9 mouse cellular contexts compared by ENCODE assay signal in the genomic region with DNA sequence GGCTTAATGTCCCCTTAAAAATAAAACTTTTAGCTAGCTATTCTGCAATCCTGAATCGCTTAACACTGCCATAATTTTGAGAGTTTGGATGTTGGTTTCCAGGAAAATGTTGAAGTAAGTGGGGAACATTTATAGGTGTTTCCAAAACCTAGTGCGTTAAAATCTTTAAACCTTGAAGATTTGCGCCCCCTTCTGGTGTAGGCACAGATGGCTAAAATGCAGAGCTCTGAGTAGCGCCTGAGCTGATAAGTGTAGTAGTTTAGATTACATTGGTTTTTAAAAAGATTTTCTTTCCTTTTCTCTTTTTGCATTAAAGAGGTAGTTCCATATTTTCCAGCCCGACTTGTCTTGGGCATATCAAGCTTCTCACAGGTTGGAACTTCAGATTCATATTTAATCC. TPM values are rescaled to one million over a fixed set of nuclear protein-coding genes. Genes with fewer than 3 reads are reported as not detected.
DNase-seq lines count a peak whose midpoint lies in the region; ATAC-seq and TF ChIP-seq lines count a peak whose summit lies in the region.
"Had no signal": no experiment of that assay in that cellular context is flagged by ENCODE, and none has a peak within 500 bp of the region (broad histone marks: within the 10 kb centered on the region; RNA-seq: fewer than 3 reads in every experiment).

No protein-coding gene starts in this region.

- no peak overlapping the region for H3K4me2 ChIP-seq in forebrain, embryonic 11.5 days (ENCODE audit: low read depth, low read length, severe bottlenecking)
- H3K4me2 ChIP-seq in forebrain, embryonic 16.5 days (ENCODE audit: low read length), result no peak overlapping the region
- no peak overlapping the region for H3K4me2 ChIP-seq in neural tube, embryonic 15.5 days
- no peak overlapping the region for H3K4me2 ChIP-seq in lung, embryonic 14.5 days

- no peaks in the 10 kb centered on the region for H3K4me1 ChIP-seq in forebrain, embryonic 11.5 days (replicated peaks; ENCODE audit: control insufficient read depth, insufficient read depth, low read length)
- no peaks in the 10 kb centered on the region for H3K4me1 ChIP-seq in forebrain, embryonic 16.5 days (replicated peaks; ENCODE audit: control insufficient read depth, insufficient read depth, low read length)
- no peaks in the 10 kb centered on the region for H3K4me1 ChIP-seq in neural tube, embryonic 15.5 days
- H3K4me1 ChIP-seq in lung, embryonic 14.5 days (ENCODE audit: insufficient read depth), result no peaks in the 10 kb centered on the region

- TF ChIP-seq CTCF in lung, embryonic 14.5 days (IDR thresholded peaks at IDR 0.05; ENCODE audit: low read depth), result peak; percentile 74

- no peak for ATAC-seq in forebrain, embryonic 11.5 days (replicated peaks; ENCODE audit: low FRiP score)
- ATAC-seq in forebrain, embryonic 16.5 days, result no peak
- ATAC-seq in neural tube, embryonic 15.5 days (ENCODE audit: low FRiP score), result no peak
- ATAC-seq in lung, embryonic 14.5 days (ENCODE audit: insufficient read depth), result no peak

- H3K36me3 ChIP-seq in forebrain, embryonic 11.5 days (ENCODE audit: control insufficient read depth, insufficient read depth, low read length), result no peaks in the 10 kb centered on the region
- no peaks in the 10 kb centered on the region for H3K36me3 ChIP-seq in forebrain, embryonic 16.5 days (ENCODE audit: control insufficient read depth, insufficient read depth)
- H3K36me3 ChIP-seq in neural tube, embryonic 15.5 days, result no peaks in the 10 kb centered on the region
- peaks cover 27% of the 10 kb centered on the region; the same call in 1 of the 2 replicates for H3K36me3 ChIP-seq in lung, embryonic 14.5 days (ENCODE audit: insufficient read depth)
- H3K36me3 ChIP-seq in splenic B cell, adult 2 months (ENCODE audit: control insufficient read depth, insufficient read depth, low read length, poor library complexity, severe bottlenecking), result no peaks in the 10 kb centered on the region

- peak; percentile 64 for DNase-seq in forebrain, embryonic 11.5 days (ENCODE audit: low spot score)
- DNase-seq in neural tube, embryonic 10.5 days (ENCODE audit: extremely low spot score, low spot score), result peak; percentile 30
- peak; percentile 78 to 83 for DNase-seq in cerebellum, postnatal 10 days
- peak; percentile 62 for DNase-seq in induced T-regulatory cell, adult 2 months (ENCODE audit: low read depth)
- DNase-seq in lung, embryonic 14.5 days, result peak; percentile 90
- DNase-seq in splenic B cell, adult 2 months (ENCODE audit: low read depth, low spot score), result peak; percentile 58

- no peak overlapping the region for H3K4me3 ChIP-seq in forebrain, embryonic 11.5 days (ENCODE audit: low read depth, low read length)
- no peak overlapping the region for H3K4me3 ChIP-seq in forebrain, embryonic 16.5 days (replicated peaks; ENCODE audit: low read length)
- H3K4me3 ChIP-seq in neural tube, embryonic 15.5 days (replicated peaks), result no peak overlapping the region
- no peak overlapping the region for H3K4me3 ChIP-seq in lung, embryonic 14.5 days (ENCODE audit: low read depth, low read length)

- no peaks in the 10 kb centered on the region for H3K9me3 ChIP-seq in forebrain, embryonic 11.5 days (ENCODE audit: control insufficient read depth, low read length)
- no peaks in the 10 kb centered on the region for H3K9me3 ChIP-seq in forebrain, embryonic 16.5 days (ENCODE audit: control insufficient read depth, low read length)
- H3K9me3 ChIP-seq in neural tube, embryonic 15.5 days (replicated peaks), result no peaks in the 10 kb centered on the region
- no peaks in the 10 kb centered on the region for H3K9me3 ChIP-seq in lung, embryonic 14.5 days (ENCODE audit: low read depth, low read length)

- no peaks in the 10 kb centered on the region for H3K27me3 ChIP-seq in forebrain, embryonic 11.5 days (ENCODE audit: control insufficient read depth, insufficient read depth, low read length)
- H3K27me3 ChIP-seq in forebrain, embryonic 16.5 days (replicated peaks; ENCODE audit: control insufficient read depth, insufficient read depth, low read length), result no peaks in the 10 kb centered on the region
- no peaks in the 10 kb centered on the region for H3K27me3 ChIP-seq in neural tube, embryonic 15.5 days (replicated peaks)
- H3K27me3 ChIP-seq in lung, embryonic 14.5 days (ENCODE audit: insufficient read depth, low read length), result no peaks in the 10 kb centered on the region
- H3K27me3 ChIP-seq in splenic B cell, adult 2 months (ENCODE audit: control insufficient read depth, insufficient read depth, low read length, poor library complexity, severe bottlenecking), result no peaks in the 10 kb centered on the region

- WGBS in forebrain, embryonic 11.5 days, result 43% methylated on average over 5 of the region's 5 CpGs
- WGBS in forebrain, embryonic 16.5 days, result 40% methylated on average over 5 of the region's 5 CpGs
- 49% methylated on average over 5 of the region's 5 CpGs for WGBS in neural tube, embryonic 15.5 days
- WGBS in lung, embryonic 14.5 days, result 43% methylated on average over 5 of the region's 5 CpGs

- no peak overlapping the region for H3K27ac ChIP-seq in forebrain, embryonic 11.5 days (ENCODE audit: low read depth, low read length)
- H3K27ac ChIP-seq in forebrain, embryonic 16.5 days (ENCODE audit: low read length), result no peak overlapping the region
- H3K27ac ChIP-seq in neural tube, embryonic 15.5 days (replicated peaks), result no peak overlapping the region
- no peak overlapping the region for H3K27ac ChIP-seq in lung, embryonic 14.5 days (ENCODE audit: low read depth)

- H3K9ac ChIP-seq in forebrain, embryonic 11.5 days (ENCODE audit: low read length), result no peak overlapping the region
- no peak overlapping the region for H3K9ac ChIP-seq in forebrain, embryonic 16.5 days (replicated peaks; ENCODE audit: low read depth, low read length)
- H3K9ac ChIP-seq in neural tube, embryonic 15.5 days (replicated peaks), result no peak overlapping the region
- no peak overlapping the region for H3K9ac ChIP-seq in lung, embryonic 14.5 days

RNA-seq across cellular contexts. Expression of gene Rep15, which starts 38.1 kb away (rescaled TPM):
- polyA plus RNA-seq in forebrain, embryonic 11.5 days (2014; fragmentation: Nextera tagmentation; extraction: Ambion mirVana), result 1.3 and 1.5 TPM in 2 replicates
- 0.34 and 1.1 TPM in 2 replicates for polyA plus RNA-seq in forebrain, embryonic 16.5 days (2015; fragmentation: Nextera tagmentation; extraction: Ambion mirVana)
- polyA plus RNA-seq in neural tube, embryonic 15.5 days (2015; fragmentation: Nextera tagmentation; extraction: Ambion mirVana), result 0.88 and 0.95 TPM in 2 replicates
- polyA plus RNA-seq in lung, embryonic 14.5 days (2014; fragmentation: Nextera tagmentation; extraction: Ambion mirVana), result 1.1 TPM in 2 replicates

RNA-seq across cellular contexts. Expression of gene 1700034J05Rik, which starts 40.0 kb away (rescaled TPM):
- polyA plus RNA-seq in forebrain, embryonic 11.5 days (2014; fragmentation: Nextera tagmentation; extraction: Ambion mirVana), result 0.08 and 0.09 TPM in 2 replicates
- not detected in 2 replicates for polyA plus RNA-seq in forebrain, embryonic 16.5 days (2015; fragmentation: Nextera tagmentation; extraction: Ambion mirVana)
- polyA plus RNA-seq in neural tube, embryonic 15.5 days (2015; fragmentation: Nextera tagmentation; extraction: Ambion mirVana), result not detected in 2 replicates
- 0.21 and 0.39 TPM in 2 replicates for polyA plus RNA-seq in lung, embryonic 14.5 days (2014; fragmentation: Nextera tagmentation; extraction: Ambion mirVana)
- polyA plus RNA-seq: large intestine, adult 2 months had no signal

RNA-seq across cellular contexts. Expression of gene Mrps35, which starts 48.3 kb away (rescaled TPM):
- 104 and 108 TPM in 2 replicates for polyA plus RNA-seq in forebrain, embryonic 11.5 days (2014; fragmentation: Nextera tagmentation; extraction: Ambion mirVana)
- polyA plus RNA-seq in forebrain, embryonic 16.5 days (2015; fragmentation: Nextera tagmentation; extraction: Ambion mirVana), result 78.5 and 82.3 TPM in 2 replicates
- polyA plus RNA-seq in neural tube, embryonic 15.5 days (2015; fragmentation: Nextera tagmentation; extraction: Ambion mirVana), result 83.9 and 92.8 TPM in 2 replicates
- polyA plus RNA-seq in lung, embryonic 14.5 days (2014; fragmentation: Nextera tagmentation; extraction: Ambion mirVana), result 106 and 121 TPM in 2 replicates

Comparison
In these comparisons a context has a peak if more than half of its experiments do, and no peak if none do; other contexts are left out.
1. DNase-seq: peak in every context shown above with its lines; median percentile 90 in lung, embryonic 14.5 days; 80 in cerebellum, postnatal 10 days; 64 in forebrain, embryonic 11.5 days; 62 in induced T-regulatory cell, adult 2 months; 58 in splenic B cell, adult 2 months; 30 in neural tube, embryonic 10.5 days.